Mouse (Mus musculus) cerebellum, adult 2 months (tissue): ENCODE data around the gene C1qtnf2.

ENCODE experiments used
- CTCF ChIP-seq: fragments of 200-500 bp; IDR thresholded peaks from 2 replicates; pipeline ENCODE4 v1.5.1; 2011; ENCODE audit warnings: low read depth, mild to moderate bottlenecking, control low read depth, low read length, moderate library complexity, borderline replicate concordance; ENCODE audit not compliant: insufficient read depth
- POLR2A ChIP-seq: fragments of 200-500 bp; IDR thresholded peaks from 2 replicates; pipeline ENCODE4 v1.6.1; 2011; ENCODE audit warnings: low read length, control low read depth, borderline replicate concordance; ENCODE audit not compliant: insufficient read depth

DNA sequence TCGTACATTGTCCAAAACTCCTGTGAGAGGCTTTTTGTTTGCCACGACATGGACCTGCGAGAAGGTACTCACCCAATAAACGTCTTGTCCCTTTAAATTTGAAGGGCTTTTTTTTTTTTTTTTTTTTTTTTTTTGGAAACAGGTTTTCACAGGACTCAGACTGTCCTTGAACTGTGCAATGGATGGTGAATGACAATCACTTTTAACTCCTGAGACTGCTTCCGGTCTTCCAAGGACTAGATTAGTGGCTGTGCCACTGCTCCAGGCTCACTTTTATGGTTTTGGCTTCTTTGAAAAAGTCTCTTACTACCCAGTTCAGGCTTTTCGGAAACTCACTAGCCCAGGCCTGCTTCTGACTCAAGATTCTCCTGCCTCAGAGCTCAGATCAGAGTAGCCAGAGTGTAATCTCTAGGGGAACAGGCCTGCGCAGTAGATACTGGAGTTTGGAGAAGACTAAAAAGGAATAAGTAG, 47.6 kb upstream of the C1qtnf2 start:
- TF ChIP-seq CTCF (no peak), POLR2A (no peak)
